Mouse (Mus musculus): ENCODE measurements at regions not wholly inside any gene's neighbourhood (a gene's known extent, or its start where the extent isn't known, plus 50 kb on each side); places are given as distances from the start of the nearest gene placed in this dataset.

DNA sequence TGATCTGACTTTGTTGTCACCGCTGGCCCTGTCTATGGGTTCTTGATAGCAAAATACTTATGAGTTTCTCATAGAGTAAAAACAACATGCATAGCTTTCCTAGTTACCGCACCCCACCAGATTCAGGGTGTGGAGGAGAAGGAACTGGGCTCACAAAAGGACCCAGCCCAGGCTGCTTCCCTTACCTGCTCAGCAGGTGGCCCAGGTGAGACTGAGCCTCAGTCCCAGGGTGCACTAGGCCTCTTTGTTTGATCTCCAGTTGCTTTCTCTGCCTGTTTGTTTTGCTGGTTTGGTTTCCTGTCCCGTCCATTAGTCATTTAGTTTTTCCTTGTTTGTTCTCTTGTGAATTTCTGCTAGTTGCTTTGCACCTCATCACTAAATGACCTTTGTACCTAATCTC is 483.3 kb downstream of the Sox2 start:
- H3K27ac ChIP-seq (ENCODE audit: insufficient read depth, low read depth) = no peak overlapping the region
- TF ChIP-seq GABPA (IDR thresholded peaks at IDR 0.05; ENCODE audit: insufficient replicate concordance, low read depth, low read length) (no peak), USF1 (IDR thresholded peaks at IDR 0.05; ENCODE audit: low read depth, low read length) (no peak), POLR2A (IDR thresholded peaks at IDR 0.05; ENCODE audit: low read depth, low read length) (no peak)
- no peaks in the 10 kb centered on the region for H3K27me3 ChIP-seq (replicated peaks)
- H3K79me2 ChIP-seq (replicated peaks; ENCODE audit: control insufficient read depth, extremely low read depth, insufficient read depth, poor library complexity, severe bottlenecking) = no peaks in the 10 kb centered on the region
- no peaks in the 10 kb centered on the region for H3K36me3 ChIP-seq (replicated peaks in 1 of 2; ENCODE audit: control insufficient read depth in 1 of 2, insufficient read depth in 1 of 2, low read length in 1 of 2)
- peaks cover 0 to 6% of the 10 kb centered on the region in 2 experiments; a peak in 1 of 4 replicates for H3K4me1 ChIP-seq (ENCODE audit: control insufficient read depth in 1 of 2, insufficient read depth in 2 of 2)
- dilution Hi-C loops (cut with MboI; ENCODE audit: extremely low pct_ligation_motif_present, extremely low pct_unique_long_range_greater_than_20kb, low sequenced_read_pairs) = no loop called here
- H3K9me3 ChIP-seq (replicated peaks; ENCODE audit: low read length) = no peaks in the 10 kb centered on the region
- in situ Hi-C loops (cut with MboI; ENCODE audit: low pct_ligation_motif_present, low pct_unique_long_range_greater_than_20kb, low sequenced_read_pairs) = no loop called here
- no peak overlapping the region for H3K4me2 ChIP-seq (ENCODE audit: insufficient read depth, low read depth, poor library complexity, severe bottlenecking)
- H3K4me3 ChIP-seq (replicated peaks in 1 of 3; ENCODE audit: low read depth in 2 of 3, low read length in 2 of 3, poor library complexity in 1 of 3) = no peak overlapping the region
- no peak for DNase-seq (ENCODE audit: extremely low read depth)
- no peak overlapping the region for H3K9ac ChIP-seq (ENCODE audit: insufficient read depth, low read depth)

DNA sequence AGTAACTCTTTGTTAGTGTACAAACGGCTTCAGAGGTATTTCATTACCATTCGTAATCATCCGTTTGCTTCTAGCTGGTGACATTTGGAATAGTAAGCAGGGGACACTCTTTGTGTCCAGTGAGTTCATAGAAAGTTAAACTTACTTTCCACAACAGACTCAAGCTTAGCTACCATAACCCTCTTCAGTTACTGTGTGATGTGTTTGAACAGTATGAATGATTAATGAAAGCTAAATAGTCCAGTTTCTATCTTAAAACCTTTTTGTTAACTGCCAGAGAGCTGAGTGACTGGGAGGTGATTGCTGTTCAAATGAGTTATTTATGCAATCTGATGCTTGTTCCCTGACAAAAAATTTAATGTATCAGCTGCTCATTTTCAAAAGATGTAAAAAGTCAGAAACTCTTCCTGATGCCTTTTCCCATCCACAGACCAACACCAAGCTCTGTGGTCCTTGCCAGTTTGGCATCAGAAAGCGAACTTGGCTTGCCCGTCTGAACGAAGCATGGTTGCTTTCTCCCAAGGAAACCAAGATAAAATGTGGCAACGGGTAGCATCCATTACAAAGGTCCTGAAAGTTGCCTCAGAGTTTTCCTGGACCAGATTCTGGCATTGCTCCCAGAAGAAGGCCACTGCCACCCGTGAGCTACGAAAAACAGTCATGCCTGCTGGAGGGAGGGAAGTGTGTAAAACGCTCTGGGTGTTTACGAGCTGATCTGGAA is 491.5 kb downstream of the Sox2 start:
- dilution Hi-C loops (cut with MboI; ENCODE audit: extremely low pct_ligation_motif_present, extremely low pct_unique_long_range_greater_than_20kb, low sequenced_read_pairs) = no loop called here
- Histone ChIP-seq H3K9ac (ENCODE audit: insufficient read depth, low read depth) (no peak overlapping the region), H3K27ac (ENCODE audit: insufficient read depth, low read depth) (no peak overlapping the region), H3K4me1 (ENCODE audit: control insufficient read depth in 1 of 2, insufficient read depth in 2 of 2) (peaks cover 5 to 18% of the 10 kb centered on the region in 2 experiments; a peak in 3 of 4 replicates), H3K79me2 (replicated peaks; ENCODE audit: control insufficient read depth, extremely low read depth, insufficient read depth, poor library complexity, severe bottlenecking) (no peaks in the 10 kb centered on the region), H3K27me3 (replicated peaks) (peaks cover 27% of the 10 kb centered on the region), H3K4me2 (ENCODE audit: insufficient read depth, low read depth, poor library complexity, severe bottlenecking) (no peak overlapping the region), H3K36me3 (replicated peaks in 1 of 2; ENCODE audit: control insufficient read depth in 1 of 2, insufficient read depth in 1 of 2, low read length in 1 of 2) (no peaks in the 10 kb centered on the region), H3K4me3 (replicated peaks in 1 of 3; ENCODE audit: low read depth in 2 of 3, low read length in 2 of 3, poor library complexity in 1 of 3) (no peak overlapping the region), H3K9me3 (replicated peaks; ENCODE audit: low read length) (peaks cover 9% of the 10 kb centered on the region)
- in situ Hi-C loops (cut with MboI; ENCODE audit: low pct_ligation_motif_present, low pct_unique_long_range_greater_than_20kb, low sequenced_read_pairs) = no loop called here
- DNase-seq (ENCODE audit: extremely low read depth) = no peak
- TF ChIP-seq MAZ (IDR thresholded peaks at IDR 0.05; ENCODE audit: low read depth, low read length) = no peak
- TF ChIP-seq ZNF384 (IDR thresholded peaks at IDR 0.05; ENCODE audit: low read depth, low read length) = no peak
- TF ChIP-seq E2F4 (IDR thresholded peaks at IDR 0.05; ENCODE audit: insufficient replicate concordance, low read depth, low read length) = no peak
- no peak for TF ChIP-seq POLR2A (IDR thresholded peaks at IDR 0.05; ENCODE audit: low read depth, low read length)
- no peak for TF ChIP-seq CHD2 (IDR thresholded peaks at IDR 0.05; ENCODE audit: low read length)
- no peak for TF ChIP-seq RCOR1 (conservative IDR thresholded peaks at IDR 0.05; ENCODE audit: low read depth, low read length)
- no peak for TF ChIP-seq GABPA (IDR thresholded peaks at IDR 0.05; ENCODE audit: insufficient replicate concordance, low read depth, low read length)
- no peak for TF ChIP-seq EP300 (IDR thresholded peaks at IDR 0.05; ENCODE audit: low read length)
- TF ChIP-seq ELF1 (IDR thresholded peaks at IDR 0.05; ENCODE audit: low read depth, low read length) = no peak
- no peak for TF ChIP-seq ZC3H11A (IDR thresholded peaks at IDR 0.05; ENCODE audit: low read depth, low read length)
- TF ChIP-seq CTCF (conservative IDR thresholded peaks at IDR 0.05 in 1 of 2, IDR thresholded peaks at IDR 0.05 in 1 of 2; ENCODE audit: low read depth in 2 of 2, low read length in 2 of 2) = no peak
- TF ChIP-seq ZMIZ1 (IDR thresholded peaks at IDR 0.05; ENCODE audit: low read depth, low read length) = no peak
- no peak for TF ChIP-seq HCFC1 (IDR thresholded peaks at IDR 0.05; ENCODE audit: low read depth, low read length)
- TF ChIP-seq KAT2A (IDR thresholded peaks at IDR 0.05; ENCODE audit: insufficient replicate concordance, low read length) = no peak
- TF ChIP-seq PAX5 (IDR thresholded peaks at IDR 0.05; ENCODE audit: low read length) = no peak

Measured in CH12.LX (cell line).